Mouse (Mus musculus) erythroblast, embryonic 14.5 days (primary cell): ENCODE measurements at regions not wholly inside any gene's neighbourhood (a gene's known extent, or its start where the extent isn't known, plus 50 kb on each side); places are given as distances from the start of the nearest gene placed in this dataset.

Source experiments
- GATA1 ChIP-seq: IDR thresholded peaks from 2 replicates; pipeline ENCODE4 v1.6.1; 2012; ENCODE audit warnings: low read length, inconsistent platforms, mixed read lengths
- TAL1 ChIP-seq: IDR thresholded peaks from 3 replicates; pipeline ENCODE4 v1.6.1; 2012; ENCODE audit warnings: low read length, inconsistent platforms, mixed read lengths

- TF ChIP-seq TAL1: no peak
- no peak for TF ChIP-seq GATA1
Measured at GRCm38 (mm10) chr16:93225196-93225595, 378.7 kb downstream of the Setd4 start.
